Mouse (Mus musculus) lung, postnatal 0 days (tissue): Measurements from ENCODE around the gene Gm20708.

Source experiments
- CTCF ChIP-seq: IDR thresholded peaks from 2 replicates; pipeline ENCODE4 v1.5.1; 2016; ENCODE audit warnings: antibody characterized with exemption, mild to moderate bottlenecking
- EP300 ChIP-seq: IDR thresholded peaks from 2 replicates; pipeline ENCODE4 v1.6.1; 2016; ENCODE audit warnings: antibody characterized with exemption, mild to moderate bottlenecking, control low read depth

GRCm38 (mm10) chr11:117828888-117829604, 19.6 kb downstream of the Gm20708 start:
- TF ChIP-seq CTCF (no peak), EP300 (no peak)
